Mouse (Mus musculus) adrenal gland, adult 2 months (tissue): ENCODE measurements at regions not wholly inside any gene's neighbourhood (a gene's known extent, or its start where the extent isn't known, plus 50 kb on each side); places are given as distances from the start of the nearest gene placed in this dataset.
"Not testable (repeated sequence)": the region's sequence is repeated elsewhere in the genome, so short reads cannot be mapped to it uniquely, and the experiment has no call there.

Experiments
- DNase-seq: peaks from one replicate; pipeline ENCODE4 v3.0.0; 2021

GRCm38 (mm10) chr13:50754911-50755310 lies 56.8 kb downstream of the Gm8765 start:
- DNase-seq, result not testable (repeated sequence)

DNA sequence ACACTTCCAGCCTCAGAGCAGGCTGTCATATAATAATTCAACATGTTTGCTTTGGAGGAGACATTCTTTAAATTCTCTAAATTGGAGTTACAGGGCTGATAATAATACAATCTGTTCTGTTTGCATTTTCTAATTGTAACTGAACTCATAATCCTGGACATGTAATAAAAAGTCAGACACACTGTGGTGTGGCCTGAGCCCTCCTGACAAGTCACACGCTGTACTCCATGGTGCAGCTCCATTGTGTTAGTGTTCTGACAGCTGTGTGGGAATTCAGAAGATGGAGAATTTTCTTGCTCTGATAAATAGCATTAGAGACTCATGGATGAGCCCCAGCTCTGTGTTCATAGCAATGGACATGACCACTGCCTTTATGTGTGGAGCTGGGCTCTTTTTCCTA lies 58.2 kb downstream of the Gm8765 start:
- DNase-seq, result not testable (repeated sequence)

DNA sequence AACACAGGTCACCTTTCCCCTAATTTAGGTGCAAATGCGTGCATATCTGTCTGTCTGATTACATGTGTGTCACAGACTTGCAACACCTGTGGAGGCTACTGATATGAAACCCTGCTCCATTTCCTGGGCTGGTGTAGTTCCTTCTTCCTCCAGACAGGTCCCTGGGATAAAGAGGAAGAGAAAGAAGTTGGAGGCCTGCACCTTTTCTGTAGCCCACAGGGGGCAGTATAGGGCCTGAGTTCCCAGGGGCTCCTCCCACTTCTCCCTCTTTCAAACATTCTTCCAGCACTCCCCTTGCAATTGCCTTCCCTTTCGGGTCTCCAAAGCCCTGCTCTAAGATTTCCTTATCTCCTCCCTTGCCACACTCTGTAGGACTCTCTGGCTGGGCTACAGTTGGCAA lies 66.5 kb downstream of the Gm8765 start:
- DNase-seq, result no peak

- DNase-seq, result peak; percentile 40
These were observed 81.9 kb downstream of the Gm8765 start for GRCm38 (mm10) chr13:50780036-50780435.

DNA sequence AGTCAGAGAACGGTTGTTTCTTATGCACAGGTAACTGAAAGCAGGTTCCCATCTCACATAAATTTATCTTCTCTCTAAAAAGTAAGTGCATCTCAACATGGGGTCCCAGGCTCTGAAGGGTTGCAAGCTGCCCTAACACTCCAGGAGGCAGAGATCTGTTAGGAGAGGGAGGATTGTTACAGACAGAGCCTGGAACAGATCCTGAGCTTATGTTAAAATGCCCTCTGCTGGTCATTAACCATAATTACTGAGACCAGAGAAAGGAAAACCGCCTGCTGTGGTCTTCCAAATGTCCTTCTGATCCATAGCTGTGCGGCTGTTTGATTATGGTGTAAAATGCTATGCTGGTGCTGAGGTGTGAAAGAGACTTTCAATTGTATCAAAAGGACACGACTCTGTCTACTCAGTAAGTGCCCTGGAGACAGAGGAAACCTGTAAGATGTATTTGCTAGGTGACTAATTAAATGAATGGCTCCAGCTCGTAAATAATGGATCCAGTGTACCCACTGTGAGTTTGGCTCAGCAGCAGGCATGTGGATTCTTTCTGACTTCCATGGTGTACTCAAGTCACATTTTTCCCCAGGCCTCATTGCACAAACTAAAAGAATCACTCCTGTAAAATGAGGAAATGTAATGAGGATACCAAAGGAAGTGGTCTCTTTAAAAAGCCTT lies 131.9 kb downstream of the Gm8765 start:
- peak; percentile 20 for DNase-seq
